Mouse (Mus musculus): Measurements from ENCODE around the gene Foxd2. TPM values are rescaled to one million over a fixed set of nuclear protein-coding genes. Genes with fewer than 3 reads are reported as not detected.

Gene Foxd2
- polyA plus RNA-seq, 1 experiment from 2014 or later, result 0.05 TPM

GRCm38 (mm10) chr4:114917091-114917490 lies 8.4 kb upstream of the Foxd2 start:
- no peak overlapping the region for H3K4me2 ChIP-seq (ENCODE audit: low read length)
- no peaks in the 10 kb centered on the region for H3K4me1 ChIP-seq (ENCODE audit: control insufficient read depth, insufficient read depth, low read depth, low read length)

DNA sequence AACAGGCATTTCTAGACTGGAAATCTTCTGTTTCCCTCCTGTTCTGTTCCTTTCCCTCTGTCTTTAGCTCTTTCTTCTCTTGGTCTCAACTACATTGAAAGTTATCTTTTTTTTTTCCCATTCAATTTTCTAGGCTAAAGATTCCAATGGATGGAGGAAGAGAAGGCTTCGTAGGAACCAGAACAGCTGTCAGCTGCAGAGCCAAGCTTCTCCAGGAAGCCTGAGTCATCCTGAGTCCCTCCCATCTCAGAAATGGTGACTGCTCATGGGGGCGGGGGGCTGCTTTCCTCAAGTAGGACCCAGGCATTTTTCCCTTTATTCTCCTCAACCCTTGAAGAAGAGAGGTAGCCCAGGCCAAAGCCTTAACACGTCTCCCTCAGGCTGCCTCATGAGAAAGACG lies 7.4 kb upstream of the Foxd2 start:
- no peak for ATAC-seq
- H3K36me3 ChIP-seq (ENCODE audit: control insufficient read depth, insufficient read depth, low read length), result no peaks in the 10 kb centered on the region
- WGBS, result 35% methylated on average over 4 of the region's 4 CpGs
- no peaks in the 10 kb centered on the region for H3K4me1 ChIP-seq (ENCODE audit: control insufficient read depth, insufficient read depth, low read depth, low read length)
- H3K27me3 ChIP-seq (replicated peaks; ENCODE audit: control insufficient read depth, insufficient read depth, low read length), result peaks cover 72% of the 10 kb centered on the region
- no peak overlapping the region for H3K4me2 ChIP-seq (ENCODE audit: low read length)
- no peak overlapping the region for H3K27ac ChIP-seq (ENCODE audit: low read depth, low read length)
- H3K4me3 ChIP-seq (ENCODE audit: low read length), result no peak overlapping the region
- no peak overlapping the region for H3K9ac ChIP-seq (ENCODE audit: low read depth, low read length)
- H3K9me3 ChIP-seq (ENCODE audit: control insufficient read depth, low read length), result no peaks in the 10 kb centered on the region

More at GRCm38 (mm10) chr4:114917091-114917490, 8.4 kb upstream of the Foxd2 start:
- Histone ChIP-seq H3K9me3 (ENCODE audit: control insufficient read depth, low read length) (no peaks in the 10 kb centered on the region), H3K27me3 (replicated peaks; ENCODE audit: control insufficient read depth, insufficient read depth, low read length) (peaks cover 66% of the 10 kb centered on the region), H3K4me3 (ENCODE audit: low read length) (no peak overlapping the region), H3K27ac (ENCODE audit: low read depth, low read length) (no peak overlapping the region), H3K9ac (ENCODE audit: low read depth, low read length) (no peak overlapping the region), H3K36me3 (ENCODE audit: control insufficient read depth, insufficient read depth, low read length) (no peaks in the 10 kb centered on the region)
- no peak for ATAC-seq
- 41% methylated on average over 2 of the region's 2 CpGs for WGBS

DNA sequence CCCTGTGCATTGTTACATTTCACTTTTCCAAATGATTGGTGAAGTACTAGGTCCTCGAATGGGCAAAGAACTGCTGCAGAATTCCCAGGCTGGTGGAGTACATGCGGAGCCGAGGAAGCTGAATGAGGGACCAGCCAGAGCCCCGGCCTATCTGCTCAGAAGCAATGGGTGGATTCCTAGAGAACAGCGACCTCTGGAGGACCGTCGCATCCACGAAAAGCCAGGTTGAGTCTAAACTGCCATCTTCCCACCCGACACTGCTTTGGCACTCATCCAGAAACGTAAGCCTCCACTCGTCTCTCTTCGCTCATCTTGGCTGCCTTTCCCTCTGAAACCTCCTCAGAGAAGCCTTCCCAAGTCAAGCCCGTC lies 4.9 kb upstream of the Foxd2 start:
- Histone ChIP-seq H3K4me3 (ENCODE audit: low read length) (no peak overlapping the region), H3K27me3 (replicated peaks; ENCODE audit: control insufficient read depth, insufficient read depth, low read length) (peaks cover 84% of the 10 kb centered on the region), H3K9ac (ENCODE audit: low read depth, low read length) (no peak overlapping the region), H3K9me3 (ENCODE audit: control insufficient read depth, low read length) (peaks cover 2% of the 10 kb centered on the region; the same call in 1 of the 2 replicates), H3K27ac (ENCODE audit: low read depth, low read length) (no peak overlapping the region), H3K36me3 (ENCODE audit: control insufficient read depth, insufficient read depth, low read length) (no peaks in the 10 kb centered on the region), H3K4me1 (ENCODE audit: control insufficient read depth, insufficient read depth, low read depth, low read length) (peaks cover 6% of the 10 kb centered on the region), H3K4me2 (ENCODE audit: low read length) (no peak overlapping the region)
- peak; percentile 68; the same call in 1 of the 2 replicates for ATAC-seq
- 1% methylated on average over 13 of the region's 13 CpGs for WGBS

GRCm38 (mm10) chr4:114912705-114913593 lies 4.3 kb upstream of the Foxd2 start:
- peaks cover 2% of the 10 kb centered on the region; the same call in 1 of the 2 replicates for H3K9me3 ChIP-seq (ENCODE audit: control insufficient read depth, low read length)
- no peak overlapping the region for H3K4me2 ChIP-seq (ENCODE audit: low read length)
- no peaks in the 10 kb centered on the region for H3K36me3 ChIP-seq (ENCODE audit: control insufficient read depth, insufficient read depth, low read length)
- no peak overlapping the region for H3K27ac ChIP-seq (ENCODE audit: low read depth, low read length)
- H3K9ac ChIP-seq (ENCODE audit: low read depth, low read length), result no peak overlapping the region
- no peak overlapping the region for H3K4me3 ChIP-seq (ENCODE audit: low read length)
- ATAC-seq, result no peak
- H3K4me1 ChIP-seq (ENCODE audit: control insufficient read depth, insufficient read depth, low read depth, low read length), result peaks cover 12% of the 10 kb centered on the region
- 4% methylated on average over 35 of the region's 35 CpGs for WGBS
- peaks cover 80% of the 10 kb centered on the region for H3K27me3 ChIP-seq (replicated peaks; ENCODE audit: control insufficient read depth, insufficient read depth, low read length)

DNA sequence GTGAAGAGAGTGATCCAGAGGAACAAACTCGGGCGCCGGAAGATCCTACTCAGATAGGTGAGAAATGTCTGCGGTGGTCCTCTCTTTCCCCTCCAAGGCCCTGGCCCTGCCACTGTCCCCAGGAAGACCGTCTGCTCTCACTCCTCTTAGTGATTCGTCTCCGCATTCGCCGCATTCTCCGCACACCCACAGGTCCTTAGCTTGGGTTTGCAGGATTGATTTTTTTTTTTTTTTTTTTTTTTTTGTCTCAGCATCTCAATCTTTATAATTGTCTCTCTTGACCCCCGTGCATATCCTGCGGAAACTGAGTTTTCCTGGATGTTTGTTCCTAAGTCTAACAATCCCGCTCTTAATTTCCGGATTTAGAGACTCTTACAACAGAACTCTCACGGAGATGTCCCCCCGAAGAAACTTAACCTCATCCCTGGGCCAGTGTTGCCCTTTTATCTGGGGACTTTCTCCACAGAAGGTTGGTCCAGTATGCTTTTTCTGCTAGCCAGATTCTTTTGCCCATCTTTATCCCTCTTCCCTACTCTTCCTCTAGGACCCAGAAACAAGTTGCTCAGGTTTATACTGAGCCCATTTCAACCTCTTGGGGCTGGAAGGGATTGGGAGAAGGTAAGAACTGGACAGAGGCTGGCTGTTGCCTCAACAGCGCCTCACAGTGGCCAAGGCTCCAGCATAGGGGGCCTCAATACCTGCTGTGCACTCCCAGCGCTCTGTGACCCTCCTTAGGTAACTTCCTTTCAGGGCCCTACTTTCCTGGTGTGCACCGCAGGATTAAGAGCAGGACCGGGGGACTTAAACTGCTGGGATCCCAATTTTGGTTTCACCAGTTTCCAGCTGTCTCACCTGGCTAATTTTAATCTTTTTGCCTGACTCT lies 1.2 kb upstream of the Foxd2 start:
- Histone ChIP-seq H3K27me3 (replicated peaks; ENCODE audit: control insufficient read depth, insufficient read depth, low read length) (peaks cover 77% of the 10 kb centered on the region), H3K4me1 (ENCODE audit: control insufficient read depth, insufficient read depth, low read depth, low read length) (peaks cover 15% of the 10 kb centered on the region), H3K9ac (ENCODE audit: low read depth, low read length) (no peak overlapping the region), H3K4me2 (ENCODE audit: low read length) (peak overlapping the region; percentile 70), H3K4me3 (ENCODE audit: low read length) (peak overlapping the region; percentile 45), H3K9me3 (ENCODE audit: control insufficient read depth, low read length) (peaks cover 2% of the 10 kb centered on the region; the same call in 1 of the 2 replicates), H3K27ac (ENCODE audit: low read depth, low read length) (no peak overlapping the region), H3K36me3 (ENCODE audit: control insufficient read depth, insufficient read depth, low read length) (no peaks in the 10 kb centered on the region)
- WGBS, result 3% methylated on average over 20 of the region's 20 CpGs
- ATAC-seq, result no peak

DNA sequence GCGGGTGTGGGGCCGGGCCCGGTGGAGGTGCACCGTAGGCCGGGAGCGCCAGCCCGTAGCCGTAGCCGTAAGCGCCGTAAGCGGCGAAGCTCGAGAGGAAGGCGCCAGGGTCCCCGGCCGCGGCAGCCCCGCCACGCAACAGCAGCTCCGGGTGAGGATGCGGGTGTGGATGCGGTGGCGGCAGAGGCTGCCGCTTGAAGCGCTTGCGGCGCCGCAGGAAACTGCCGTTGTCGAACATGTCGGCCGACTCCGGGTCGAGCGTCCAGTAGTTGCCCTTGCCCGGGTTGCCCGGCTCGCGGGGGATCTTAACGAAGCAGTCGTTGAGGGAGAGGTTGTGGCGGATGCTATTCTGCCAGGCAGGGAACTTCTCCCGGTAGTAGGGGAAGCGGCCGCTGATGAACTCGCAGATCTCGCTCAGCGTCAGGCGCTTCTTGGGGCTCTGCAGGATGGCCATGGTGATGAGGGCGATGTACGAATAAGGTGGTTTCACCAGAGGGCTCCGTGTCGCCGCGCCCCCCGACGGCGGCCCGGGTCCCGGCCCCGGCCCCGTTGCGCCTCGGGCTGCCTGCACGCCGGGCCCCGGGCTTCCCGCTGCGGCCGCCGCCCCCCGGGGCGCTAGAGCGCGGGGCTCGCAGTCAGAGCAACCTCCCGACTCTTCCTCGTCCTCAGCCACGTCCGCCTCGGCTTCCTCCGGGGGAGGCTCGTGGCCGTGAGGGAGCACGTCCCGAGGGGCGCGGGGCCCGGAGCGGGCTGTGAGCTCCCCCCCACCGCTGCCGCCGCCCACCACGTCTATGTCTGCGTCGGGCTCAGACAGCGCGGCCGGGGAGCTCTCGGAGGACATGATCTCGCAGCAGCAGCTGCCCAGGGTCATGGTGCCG lies 483 bp downstream of the Foxd2 start:
- Histone ChIP-seq H3K9ac (ENCODE audit: low read depth, low read length) (peak overlapping the region; percentile 43; the same call in 1 of the 2 replicates), H3K27me3 (replicated peaks; ENCODE audit: control insufficient read depth, insufficient read depth, low read length) (peaks cover 73% of the 10 kb centered on the region)
- ATAC-seq, result peak; percentile 25; the same call in 1 of the 2 replicates

DNA sequence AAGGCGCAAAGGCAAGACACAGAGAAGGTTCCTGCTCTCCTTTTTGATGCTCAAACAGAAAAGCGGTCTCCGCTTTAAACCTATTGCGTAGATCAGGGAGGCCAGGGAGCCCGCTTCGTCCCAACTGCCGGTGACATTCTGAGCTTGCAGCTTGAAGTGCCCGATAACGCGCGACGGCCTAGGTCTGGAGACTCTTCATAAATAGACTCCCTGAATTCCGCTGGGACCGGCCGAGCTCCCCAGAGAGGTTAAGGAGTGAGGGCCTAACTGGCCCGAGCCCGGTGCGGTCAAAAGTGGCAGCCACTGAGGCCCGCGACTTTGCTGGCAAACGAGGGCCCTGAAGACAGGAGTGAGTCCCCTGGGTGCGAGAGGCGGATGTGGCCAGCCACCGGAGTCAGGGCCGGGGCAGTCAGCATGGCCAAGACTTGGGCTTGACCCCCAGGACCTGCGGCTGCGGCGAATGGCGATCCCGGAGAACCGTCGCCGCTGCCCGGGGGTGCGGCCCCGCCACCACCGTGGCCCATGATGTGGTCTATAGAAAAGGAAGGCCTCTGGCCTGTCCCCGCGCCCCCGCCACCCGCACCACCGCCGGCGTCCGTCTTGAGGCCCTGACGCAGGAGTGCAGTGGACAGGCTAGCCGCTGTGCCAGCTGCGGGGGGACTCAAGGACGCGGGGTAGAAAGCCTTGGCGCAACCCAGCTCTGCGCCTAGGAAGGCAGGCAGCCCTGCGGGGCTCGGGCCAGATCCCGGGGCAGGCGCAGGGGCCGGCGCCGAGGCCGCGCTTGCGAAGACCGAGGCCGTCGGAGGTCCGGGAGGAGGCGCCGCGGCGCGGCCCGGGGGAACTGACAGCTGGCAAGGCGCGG lies 1.4 kb downstream of the Foxd2 start:
- Histone ChIP-seq H3K27ac (ENCODE audit: low read depth, low read length) (no peak overlapping the region), H3K36me3 (ENCODE audit: control insufficient read depth, insufficient read depth, low read length) (no peaks in the 10 kb centered on the region), H3K4me1 (ENCODE audit: control insufficient read depth, insufficient read depth, low read depth, low read length) (peaks cover 15% of the 10 kb centered on the region), H3K27me3 (replicated peaks; ENCODE audit: control insufficient read depth, insufficient read depth, low read length) (peaks cover 66% of the 10 kb centered on the region), H3K9ac (ENCODE audit: low read depth, low read length) (no peak overlapping the region), H3K9me3 (ENCODE audit: control insufficient read depth, low read length) (peaks cover 2% of the 10 kb centered on the region; the same call in 1 of the 2 replicates), H3K4me3 (ENCODE audit: low read length) (peak overlapping the region; percentile 45), H3K4me2 (ENCODE audit: low read length) (peak overlapping the region; percentile 70)
- under 1% methylated on average over 74 of the region's 74 CpGs for WGBS
- ATAC-seq, result no peak

More for the DNA sequence above, 483 bp downstream of the Foxd2 start:
- Histone ChIP-seq H3K27ac (ENCODE audit: low read depth, low read length) (no peak overlapping the region), H3K9me3 (ENCODE audit: control insufficient read depth, low read length) (peaks cover 2% of the 10 kb centered on the region; the same call in 1 of the 2 replicates), H3K4me1 (ENCODE audit: control insufficient read depth, insufficient read depth, low read depth, low read length) (peaks cover 15% of the 10 kb centered on the region), H3K36me3 (ENCODE audit: control insufficient read depth, insufficient read depth, low read length) (no peaks in the 10 kb centered on the region), H3K4me2 (ENCODE audit: low read length) (peak overlapping the region; percentile 70), H3K4me3 (ENCODE audit: low read length) (peak overlapping the region; percentile 45)
- 1% methylated on average over 87 of the region's 103 CpGs for WGBS

All from hindbrain, embryonic 16.5 days (tissue).